Mouse (Mus musculus) limb, embryonic 11.5 days (tissue): ENCODE data around the gene Ier5l. TPM values are rescaled to one million over a fixed set of nuclear protein-coding genes. Genes with fewer than 3 reads are reported as not detected.
A peak's percentile ranks its signal among the peaks of the same experiment; 100 is the strongest.

ENCODE experiments used
- ATAC-seq: fragments of 200-750 bp; cut with Nextera tagmentation; 2 replicates; pipeline ENCODE4 v1.8.0; 2017; ENCODE audit warnings: low read depth; ENCODE audit not compliant: insufficient number of reproducible peaks, low FRiP score, low TSS enrichment
- DNase-seq: peaks from one replicate; pipeline ENCODE4 v3.0.0-alpha.2; 2015; ENCODE audit warnings: low spot score
- H3K27ac ChIP-seq: fragments of 300-500 bp; sonication (generic); replicated peaks from 2 replicates; pipeline ENCODE4 v1.5.1; 2014; ENCODE audit warnings: low read depth, mild to moderate bottlenecking, low read length
- H3K27me3 ChIP-seq: fragments of 300-500 bp; sonication (generic); 2 replicates; pipeline ENCODE4 v1.6.1; 2014; ENCODE audit warnings: mild to moderate bottlenecking, low read length, mixed read lengths; ENCODE audit not compliant: control insufficient read depth, insufficient read depth
- H3K36me3 ChIP-seq: fragments of 300-500 bp; sonication (generic); 2 replicates; pipeline ENCODE4 v1.6.1; 2014; ENCODE audit warnings: mild to moderate bottlenecking, low read length, moderate library complexity, mixed read lengths; ENCODE audit not compliant: control insufficient read depth, insufficient read depth
- H3K4me1 ChIP-seq: fragments of 300-500 bp; sonication (generic); 2 replicates; pipeline ENCODE4 v1.6.1; 2014; ENCODE audit warnings: low read length, mixed read lengths; ENCODE audit not compliant: control insufficient read depth, insufficient read depth
- H3K4me2 ChIP-seq: fragments of 300-500 bp; sonication (generic); 2 replicates; pipeline ENCODE4 v1.6.1; 2014; ENCODE audit warnings: low read depth, mild to moderate bottlenecking, moderate library complexity; ENCODE audit not compliant: severe bottlenecking
- H3K4me3 ChIP-seq: fragments of 300-500 bp; sonication (generic); 2 replicates; pipeline ENCODE4 v1.5.1; 2014; ENCODE audit warnings: low read depth, low read length
- H3K9ac ChIP-seq: fragments of 300-500 bp; sonication (generic); 2 replicates; pipeline ENCODE4 v1.6.1; 2014; ENCODE audit warnings: mild to moderate bottlenecking, low read length
- H3K9me3 ChIP-seq: fragments of 300-500 bp; sonication (generic); 2 replicates; pipeline ENCODE4 v1.6.1; 2016; ENCODE audit warnings: low read length; ENCODE audit not compliant: control insufficient read depth
- WGBS: fragments of 180-500 bp; shearing (Covaris S2); extraction: QIAGEN DNeasy Blood & Tissue Kit; methylation state at CpG from one replicate; pipeline ENCODE4 v1.1.7; 2014; 5-methylcytosine and 5-hydroxymethylcytosine counted together
- polyA plus RNA-seq: library from polyadenylated mRNA; unstranded; fragments of >200 nt; fragmentation: Nextera tagmentation; extraction: Ambion mirVana; gene quantifications from 2 replicates; pipeline ENCODE4 v1.2.1, GENCODE M21; 2014

Gene Ier5l
- polyA plus RNA-seq: 7.1 and 9.7 TPM in 2 replicates

GRCm38 (mm10) chr2:30474039-30474438 lies at the start of gene Ier5l:
Gene Ier5l (minus strand): TSS chr2:30474219.
- H3K4me1 ChIP-seq: peaks cover 11% of the 10 kb centered on the region

GRCm38 (mm10) chr2:30523727-30524126 lies 49.7 kb upstream of the Ier5l start:
- Histone ChIP-seq H3K4me1 (0 out of 2 replicates have a peak, but pooled peaks cover 9% of the 10 kb centered on the region), H3K9ac (no peak overlapping the region), H3K9me3 (no peaks in the 10 kb centered on the region), H3K36me3 (no peaks in the 10 kb centered on the region), H3K27ac (no peak overlapping the region), H3K27me3 (no peaks in the 10 kb centered on the region), H3K4me2 (no peak overlapping the region), H3K4me3 (no peak overlapping the region)
- no peak for ATAC-seq
- DNase-seq: no peak
- 80% methylated on average over 8 of the region's 8 CpGs for WGBS

More at GRCm38 (mm10) chr2:30474039-30474438, at the start of gene Ier5l:
- Histone ChIP-seq H3K4me2 (peak within 1 kb of the TSS; percentile 89), H3K27me3 (no peaks in the 10 kb centered on the region), H3K4me3 (peak within 1 kb of the TSS; percentile 98), H3K36me3 (no peaks in the 10 kb centered on the region), H3K27ac (peak within 1 kb of the TSS; percentile 94), H3K9ac (peak within 1 kb of the TSS; percentile 99), H3K9me3 (no peaks in the 10 kb centered on the region)
- ATAC-seq (peak; percentile 86), DNase-seq (peak; percentile 98)
- under 1% methylated on average over 37 of the region's 37 CpGs for WGBS

DNA sequence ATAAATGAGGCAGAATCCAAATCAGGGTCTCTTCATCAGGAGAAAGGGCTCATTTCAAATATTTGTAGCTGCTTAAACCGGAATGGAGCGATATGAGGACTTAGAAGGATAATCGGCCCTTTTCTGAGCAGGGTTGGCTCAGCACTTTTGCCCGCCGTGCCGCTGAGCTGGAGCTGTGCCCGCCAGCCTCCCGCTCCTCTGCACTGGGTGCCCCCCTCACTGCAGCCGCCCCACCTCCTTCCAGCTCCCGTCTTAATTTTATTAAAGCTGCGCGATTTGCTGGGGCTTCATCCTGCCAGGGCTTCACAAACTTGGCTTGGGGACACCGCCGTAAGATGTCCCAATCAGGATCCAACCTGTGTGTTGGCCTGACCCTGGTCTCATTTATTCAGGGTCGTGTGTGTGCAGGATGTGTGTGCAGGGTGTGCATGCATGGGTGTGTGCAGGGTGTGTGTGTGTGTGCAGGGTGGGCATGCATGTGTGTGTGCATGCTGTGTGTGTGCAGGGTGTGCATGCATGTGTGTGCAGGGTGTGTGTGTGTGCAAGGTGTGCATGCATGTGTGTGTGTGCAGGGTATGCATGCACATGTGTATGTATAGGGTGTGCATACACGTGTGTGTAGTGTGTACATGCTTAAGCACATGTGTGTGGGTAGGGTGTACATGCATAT lies 36.8 kb upstream of the Ier5l start:
- H3K9me3 ChIP-seq: no peaks in the 10 kb centered on the region
- no peak overlapping the region for H3K27ac ChIP-seq
- H3K36me3 ChIP-seq: no peaks in the 10 kb centered on the region
- H3K27me3 ChIP-seq: no peaks in the 10 kb centered on the region
- ATAC-seq (no peak), DNase-seq (no peak)
- H3K4me3 ChIP-seq: no peak overlapping the region
- H3K4me2 ChIP-seq: no peak overlapping the region
- no peak overlapping the region for H3K9ac ChIP-seq
- WGBS: 77% methylated on average over 16 of the region's 16 CpGs
- no peaks in the 10 kb centered on the region for H3K4me1 ChIP-seq

GRCm38 (mm10) chr2:30507138-30507727 lies 33.2 kb upstream of the Ier5l start:
- Histone ChIP-seq H3K9me3 (no peaks in the 10 kb centered on the region), H3K4me3 (no peak overlapping the region), H3K9ac (no peak overlapping the region), H3K27ac (no peak overlapping the region), H3K36me3 (no peaks in the 10 kb centered on the region), H3K4me2 (no peak overlapping the region), H3K27me3 (no peaks in the 10 kb centered on the region), H3K4me1 (peaks cover 6% of the 10 kb centered on the region)
- no peak for DNase-seq
- ATAC-seq: no peak
- WGBS: 77% methylated on average over 11 of the region's 11 CpGs

DNA sequence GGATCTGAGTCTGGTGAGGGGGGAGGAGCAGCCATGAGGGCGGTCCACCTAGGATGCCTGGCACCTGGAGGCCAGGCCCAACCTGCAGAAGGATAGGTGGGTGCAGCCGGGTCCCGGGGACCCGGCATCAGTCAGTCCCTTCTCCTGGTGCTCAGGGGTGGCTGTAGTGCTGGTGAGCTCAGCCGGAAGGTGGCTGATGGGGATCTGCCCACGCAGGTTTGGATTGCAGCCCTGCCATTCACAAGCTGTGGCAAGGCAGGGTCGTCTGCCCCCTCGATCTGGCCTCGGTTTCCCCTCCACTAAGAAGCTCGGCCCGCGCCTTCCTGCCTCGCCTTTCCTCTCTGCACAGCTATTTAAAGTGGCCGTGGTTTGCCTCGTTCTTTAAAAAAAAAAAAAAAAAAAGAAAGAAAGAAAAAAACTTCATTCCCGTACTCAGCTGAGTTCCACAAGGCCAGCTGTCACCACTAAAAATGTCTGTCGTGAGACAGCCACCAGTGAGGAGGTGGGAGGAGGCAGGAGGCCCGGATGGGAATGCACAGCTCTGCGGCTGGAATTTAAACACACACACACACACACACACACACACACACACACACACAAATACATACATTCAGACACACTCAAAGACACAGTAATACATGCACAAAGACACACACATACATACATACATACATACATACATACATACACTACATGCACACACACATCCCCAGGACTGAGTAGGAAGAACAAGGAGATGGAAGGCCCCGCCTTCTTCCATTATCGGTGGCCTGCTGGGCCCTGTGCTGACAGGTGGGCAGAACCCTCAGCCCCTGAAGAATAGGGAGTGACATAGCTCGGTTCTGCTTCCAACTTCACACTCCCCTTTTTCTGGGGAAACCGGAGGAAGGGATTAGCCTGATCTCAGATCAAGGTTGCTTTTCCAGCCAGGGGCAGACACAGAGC lies 29.9 kb upstream of the Ier5l start:
- whole genome bisulfite sequencing: 46% methylated on average over 23 of the region's 23 CpGs
- no peaks in the 10 kb centered on the region for H3K36me3 ChIP-seq
- no peak overlapping the region for H3K27ac ChIP-seq
- H3K4me1 ChIP-seq: peaks cover 6% of the 10 kb centered on the region
- no peaks in the 10 kb centered on the region for H3K27me3 ChIP-seq
- ATAC-seq: no peak
- no peak overlapping the region for H3K9ac ChIP-seq
- no peak for DNase-seq
- no peak overlapping the region for H3K4me3 ChIP-seq
- H3K9me3 ChIP-seq: no peaks in the 10 kb centered on the region
- H3K4me2 ChIP-seq: no peak overlapping the region

DNA sequence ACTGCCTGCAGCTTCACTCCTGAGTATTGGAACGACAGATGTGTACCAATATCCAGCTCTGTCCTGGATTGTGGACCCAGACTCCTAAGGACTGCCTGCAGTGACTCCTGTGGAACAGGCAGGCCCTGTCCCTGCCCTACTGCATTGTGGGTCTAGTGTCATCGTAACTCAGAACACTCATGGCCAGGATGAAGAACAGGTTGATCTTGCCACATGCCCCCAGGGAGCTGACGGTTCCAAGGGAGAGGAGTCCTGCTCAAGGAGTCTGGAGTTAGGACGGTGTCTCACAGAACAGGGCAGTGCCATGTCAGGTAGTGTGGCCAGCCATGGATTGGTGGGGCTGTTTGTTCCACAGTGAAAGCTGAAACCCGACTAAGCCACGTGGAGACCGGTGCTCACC lies 27.7 kb upstream of the Ier5l start:
- no peaks in the 10 kb centered on the region for H3K27me3 ChIP-seq
- no peaks in the 10 kb centered on the region for H3K36me3 ChIP-seq
- no peak overlapping the region for H3K4me2 ChIP-seq
- no peak for DNase-seq
- no peak for ATAC-seq
- no peak overlapping the region for H3K27ac ChIP-seq
- WGBS: 72% methylated on average over 7 of the region's 7 CpGs
- H3K4me3 ChIP-seq: no peak overlapping the region
- H3K9me3 ChIP-seq: no peaks in the 10 kb centered on the region
- peaks cover 6% of the 10 kb centered on the region for H3K4me1 ChIP-seq
- no peak overlapping the region for H3K9ac ChIP-seq

DNA sequence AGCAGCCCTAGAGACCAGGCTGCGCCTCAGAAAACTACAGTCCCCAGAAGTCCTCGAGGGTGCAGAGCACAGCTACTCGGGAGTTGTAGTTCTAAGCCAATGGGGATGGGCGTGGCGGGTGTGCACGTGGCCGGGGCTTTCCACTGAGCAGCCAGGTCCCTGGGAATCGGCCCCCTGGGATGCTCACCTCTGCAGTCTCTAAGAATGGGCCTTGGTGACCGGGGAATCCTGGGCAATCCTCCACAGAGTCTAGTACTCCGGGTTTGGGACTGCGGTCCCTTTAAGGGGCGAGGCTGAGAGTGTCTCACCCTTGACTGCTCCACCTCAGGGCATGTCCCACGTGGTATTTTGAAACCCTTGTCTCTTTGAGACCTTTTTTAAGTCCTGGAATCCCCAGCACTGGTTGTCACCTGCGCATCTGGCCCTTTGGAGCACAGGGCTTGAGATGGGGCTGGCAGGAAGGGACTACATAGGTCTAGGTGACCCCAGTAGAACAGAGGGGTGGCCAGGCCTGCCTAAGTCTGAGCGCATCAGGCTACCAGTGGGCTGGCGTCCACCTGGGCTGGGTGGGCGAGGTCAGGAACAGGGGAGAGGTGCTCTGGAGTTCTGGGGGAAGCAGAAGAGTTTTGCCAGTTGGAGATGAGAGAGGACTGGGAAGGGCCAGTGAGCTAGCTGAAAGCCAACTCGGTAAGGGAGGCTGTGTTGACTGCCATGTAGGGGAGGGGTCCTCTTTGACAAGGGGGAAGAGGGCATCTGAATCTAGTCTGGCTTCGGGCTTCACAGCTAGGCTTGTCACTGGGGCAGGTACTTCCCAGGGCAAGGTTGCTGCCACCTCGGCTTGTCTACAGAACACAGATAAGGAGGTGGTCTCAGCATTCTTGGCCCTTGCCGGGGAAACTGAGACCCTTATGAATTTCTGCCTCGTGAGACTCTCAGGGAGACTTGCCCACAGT lies 22.2 kb upstream of the Ier5l start:
- H3K9me3 ChIP-seq: no peaks in the 10 kb centered on the region
- 27% methylated on average over 22 of the region's 22 CpGs for WGBS
- H3K4me3 ChIP-seq: peak overlapping the region; percentile 14
- H3K27me3 ChIP-seq: no peaks in the 10 kb centered on the region
- DNase-seq: peak; percentile 79
- peak overlapping the region; percentile 19; the same call in 1 of the 2 replicates for H3K9ac ChIP-seq
- 0 out of 2 replicates have a peak, but pooled peaks cover 6% of the 10 kb centered on the region for H3K4me1 ChIP-seq
- no peaks in the 10 kb centered on the region for H3K36me3 ChIP-seq
- peak; percentile 83 for ATAC-seq
- peak overlapping the region; percentile 37 for H3K4me2 ChIP-seq
- no peak overlapping the region for H3K27ac ChIP-seq
